Mouse (Mus musculus): ENCODE measurements around the gene Slc5a9. TPM values are rescaled to one million over a fixed set of nuclear protein-coding genes. Genes with fewer than 3 reads are reported as not detected.
"Not testable (repeated sequence)": the region's sequence is repeated elsewhere in the genome, so short reads cannot be mapped to it uniquely, and the experiment has no call there.

Slc5a9 gene
- total RNA-seq (2017) = not detected in 3 replicates

- no peak for ATAC-seq (replicated peaks; ENCODE audit: insufficient number of reproducible peaks, low FRiP score, low TSS enrichment, poor library complexity, severe bottlenecking)
Measured at GRCm38 (mm10) chr4:111902775-111903174, at the start of gene Slc5a9. TSS of gene Slc5a9 (minus strand) at chr4:111902918.

- ATAC-seq (replicated peaks; ENCODE audit: insufficient number of reproducible peaks, low FRiP score, low TSS enrichment, poor library complexity, severe bottlenecking) = no peak
Measured at GRCm38 (mm10) chr4:111919092-111919491, 16.4 kb upstream of the Slc5a9 start, which contains the start of gene Skint8. TSS of gene Skint8 (plus strand) at chr4:111919392.

DNA sequence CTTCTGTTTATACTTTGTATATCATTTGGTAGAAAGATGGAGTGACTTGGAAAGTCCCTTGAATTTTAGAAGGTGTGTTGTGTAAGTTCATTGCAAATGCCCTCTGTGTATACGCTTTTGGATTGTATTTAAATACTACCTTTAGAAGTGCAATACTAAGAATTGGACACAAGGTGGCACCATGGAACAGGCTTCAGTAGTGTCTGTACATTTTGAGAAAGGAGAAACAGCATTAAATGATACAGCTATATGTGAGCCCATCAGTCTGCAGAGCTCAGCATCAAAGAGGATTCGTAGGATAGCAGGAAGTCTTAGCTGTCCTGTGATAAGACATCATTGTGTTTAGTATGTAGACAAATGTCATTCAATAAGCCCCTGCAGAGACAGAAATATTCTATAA lies 5.2 kb upstream of the Slc5a9 start:
- no peak for ATAC-seq (replicated peaks; ENCODE audit: insufficient number of reproducible peaks, low FRiP score, low TSS enrichment, poor library complexity, severe bottlenecking)

- no peak for ATAC-seq (replicated peaks; ENCODE audit: insufficient number of reproducible peaks, low FRiP score, low TSS enrichment, poor library complexity, severe bottlenecking)
Measured at GRCm38 (mm10) chr4:111901473-111901872, 1.2 kb downstream of the Slc5a9 start.

DNA sequence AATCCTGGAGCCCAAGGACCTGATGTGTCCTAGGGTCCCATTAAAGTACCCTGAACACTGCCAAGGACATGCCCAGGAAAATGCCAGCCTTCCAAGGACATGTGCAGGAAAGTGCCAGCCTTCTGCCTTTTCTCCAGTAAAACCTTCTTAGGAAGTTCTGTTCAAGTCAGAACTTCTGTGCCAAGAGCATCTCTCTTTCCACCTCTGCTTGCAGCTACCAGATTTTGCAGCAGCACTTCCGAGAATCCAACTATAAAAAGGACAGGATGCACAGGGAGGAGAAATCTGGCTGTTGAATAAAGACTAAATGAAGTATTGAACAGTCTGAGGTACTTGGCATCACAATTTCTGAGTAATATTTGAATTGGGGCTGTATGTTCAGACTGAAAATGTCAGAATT lies 2.2 kb downstream of the Slc5a9 start:
- ATAC-seq (replicated peaks; ENCODE audit: insufficient number of reproducible peaks, low FRiP score, low TSS enrichment, poor library complexity, severe bottlenecking) = not testable (repeated sequence)

GRCm38 (mm10) chr4:111898566-111898965 lies 4.2 kb downstream of the Slc5a9 start:
- ATAC-seq (replicated peaks; ENCODE audit: insufficient number of reproducible peaks, low FRiP score, low TSS enrichment, poor library complexity, severe bottlenecking) = no peak

- no peak for ATAC-seq (replicated peaks; ENCODE audit: insufficient number of reproducible peaks, low FRiP score, low TSS enrichment, poor library complexity, severe bottlenecking)
Measured at GRCm38 (mm10) chr4:111897755-111898154, 5.0 kb downstream of the Slc5a9 start.

GRCm38 (mm10) chr4:111892138-111892537 lies 10.6 kb downstream of the Slc5a9 start:
- ATAC-seq (replicated peaks; ENCODE audit: insufficient number of reproducible peaks, low FRiP score, low TSS enrichment, poor library complexity, severe bottlenecking) = no peak

- 0 out of 2 replicates have a peak, but pooled peaks have one; percentile 25 for ATAC-seq (replicated peaks; ENCODE audit: insufficient number of reproducible peaks, low FRiP score, low TSS enrichment, poor library complexity, severe bottlenecking)
Measured at GRCm38 (mm10) chr4:111886607-111887006, 16.1 kb downstream of the Slc5a9 start.

- ATAC-seq (replicated peaks; ENCODE audit: insufficient number of reproducible peaks, low FRiP score, low TSS enrichment, poor library complexity, severe bottlenecking) = 0 out of 2 replicates have a peak, but pooled peaks have one; percentile 44
Measured at GRCm38 (mm10) chr4:111886018-111886417, 16.7 kb downstream of the Slc5a9 start.

- ATAC-seq (replicated peaks; ENCODE audit: insufficient number of reproducible peaks, low FRiP score, low TSS enrichment, poor library complexity, severe bottlenecking) = no peak
Measured at GRCm38 (mm10) chr4:111883543-111883942, 19.2 kb downstream of the Slc5a9 start.

DNA sequence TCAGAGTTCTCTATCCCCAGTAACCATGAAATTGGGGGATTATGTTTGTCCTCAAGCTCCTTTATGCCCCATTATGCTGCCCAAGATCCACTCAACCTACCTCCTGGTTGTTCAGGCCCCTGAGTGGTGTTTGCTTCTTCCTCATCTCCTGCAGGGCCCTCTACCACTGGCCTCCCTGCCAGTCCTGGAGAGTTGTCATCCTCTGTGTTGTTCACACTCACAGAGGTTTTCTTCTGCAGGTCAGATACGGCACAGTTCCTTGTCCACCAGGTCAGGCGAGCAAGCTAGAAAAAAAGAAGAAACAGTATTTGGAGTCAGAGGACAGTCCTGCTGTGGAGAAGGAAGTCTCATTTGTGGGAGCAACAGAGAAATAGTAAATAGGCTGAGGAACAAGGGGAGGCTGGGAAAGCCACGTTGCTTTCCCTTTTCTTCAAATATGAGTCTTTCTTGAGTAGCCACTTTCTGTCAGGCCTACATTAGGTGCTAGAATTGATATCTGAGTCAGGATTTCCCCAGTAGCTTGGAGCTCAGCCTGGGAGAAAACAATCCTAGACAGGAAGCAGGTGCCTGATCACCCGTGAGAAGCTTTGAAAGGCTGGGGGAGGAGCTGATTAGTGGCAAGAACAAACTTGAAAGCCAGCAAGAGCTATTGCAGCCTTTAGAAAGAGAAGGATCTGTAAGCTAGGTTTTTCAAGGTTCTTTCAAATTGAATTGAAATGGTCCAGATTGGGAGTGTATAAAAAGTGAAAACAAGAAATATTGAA lies 22.4 kb downstream of the Slc5a9 start:
- ATAC-seq (replicated peaks; ENCODE audit: insufficient number of reproducible peaks, low FRiP score, low TSS enrichment, poor library complexity, severe bottlenecking) = no peak

GRCm38 (mm10) chr4:111867743-111868401 lies 34.8 kb downstream of the Slc5a9 start:
- no peak for ATAC-seq (replicated peaks; ENCODE audit: insufficient number of reproducible peaks, low FRiP score, low TSS enrichment, poor library complexity, severe bottlenecking)

- ATAC-seq (replicated peaks; ENCODE audit: insufficient number of reproducible peaks, low FRiP score, low TSS enrichment, poor library complexity, severe bottlenecking) = no peak
Measured at GRCm38 (mm10) chr4:111866701-111867100, 36.0 kb downstream of the Slc5a9 start.

DNA sequence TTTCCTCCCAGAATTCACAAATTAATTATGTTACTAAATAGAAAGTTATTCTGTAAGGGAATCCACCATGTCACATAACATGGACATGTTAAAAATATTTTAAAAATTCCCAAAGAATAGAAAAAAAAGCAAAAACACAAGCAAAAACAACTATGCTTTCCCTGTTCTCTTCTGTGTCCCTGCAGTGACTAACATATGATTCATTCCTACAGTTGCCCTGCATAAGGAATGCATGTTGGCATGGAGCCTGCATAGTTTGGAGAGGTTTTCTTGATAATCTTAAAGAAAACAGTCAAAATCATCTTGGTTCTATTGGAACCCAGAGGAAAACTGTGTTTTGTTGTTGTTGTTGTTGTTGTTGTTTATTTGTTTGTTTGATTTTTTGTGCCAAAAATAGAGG lies 50.1 kb downstream of the Slc5a9 start:
- ATAC-seq (replicated peaks; ENCODE audit: insufficient number of reproducible peaks, low FRiP score, low TSS enrichment, poor library complexity, severe bottlenecking) = no peak

DNA sequence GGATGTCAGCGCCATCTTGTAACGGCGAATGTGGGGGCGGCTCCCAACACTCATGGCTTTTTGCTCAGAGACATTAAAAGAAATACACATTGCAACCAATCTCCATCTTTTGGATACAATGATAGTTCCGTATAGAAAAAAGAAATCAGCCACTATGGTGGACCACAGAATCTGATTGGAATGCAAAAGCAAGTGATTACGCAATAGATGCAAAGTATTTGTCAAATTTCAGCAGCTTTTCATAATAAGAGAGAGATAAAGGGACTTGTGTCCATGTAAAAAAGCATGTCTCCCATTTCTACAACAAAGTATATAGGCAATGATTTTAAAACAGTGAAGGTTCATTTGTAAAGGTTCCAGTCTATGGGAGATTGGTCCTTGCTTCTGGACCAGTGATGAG lies 63.8 kb downstream of the Slc5a9 start:
- ATAC-seq (replicated peaks; ENCODE audit: insufficient number of reproducible peaks, low FRiP score, low TSS enrichment, poor library complexity, severe bottlenecking) = no peak

Data from monocyte, adult 5-6 weeks (primary cell).